Mouse (Mus musculus): ENCODE measurements at regions not wholly inside any gene's neighbourhood (a gene's known extent, or its start where the extent isn't known, plus 50 kb on each side); places are given as distances from the start of the nearest gene placed in this dataset.
"Not testable (repeated sequence)": the region's sequence is repeated elsewhere in the genome, so short reads cannot be mapped to it uniquely, and the experiment has no call there.

DNA sequence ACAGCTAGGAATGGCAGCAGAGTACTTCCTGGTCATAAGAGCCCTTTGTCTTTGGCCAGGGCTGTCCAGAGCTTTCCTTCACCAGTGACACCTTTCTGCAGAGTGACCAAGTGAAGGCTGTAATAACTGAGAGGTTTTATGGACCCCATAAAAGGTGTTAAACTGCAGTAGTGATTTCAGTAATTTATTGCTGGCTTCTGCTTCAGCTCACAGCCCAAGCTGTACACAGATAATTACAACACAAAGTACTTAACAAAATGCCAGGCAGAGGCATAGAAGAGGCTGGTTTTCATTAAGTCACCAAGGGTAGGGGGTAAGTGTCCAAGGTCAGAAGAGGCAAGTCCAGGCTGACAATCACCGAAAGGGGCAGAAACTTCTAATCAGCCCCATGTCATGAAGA lies 83.8 kb downstream of the Eif4e start:
- intact Hi-C loops (cut with DNase I), result no loop called here
- DNase-seq (ENCODE audit: low spot score in 2 of 2), result no peak

DNA sequence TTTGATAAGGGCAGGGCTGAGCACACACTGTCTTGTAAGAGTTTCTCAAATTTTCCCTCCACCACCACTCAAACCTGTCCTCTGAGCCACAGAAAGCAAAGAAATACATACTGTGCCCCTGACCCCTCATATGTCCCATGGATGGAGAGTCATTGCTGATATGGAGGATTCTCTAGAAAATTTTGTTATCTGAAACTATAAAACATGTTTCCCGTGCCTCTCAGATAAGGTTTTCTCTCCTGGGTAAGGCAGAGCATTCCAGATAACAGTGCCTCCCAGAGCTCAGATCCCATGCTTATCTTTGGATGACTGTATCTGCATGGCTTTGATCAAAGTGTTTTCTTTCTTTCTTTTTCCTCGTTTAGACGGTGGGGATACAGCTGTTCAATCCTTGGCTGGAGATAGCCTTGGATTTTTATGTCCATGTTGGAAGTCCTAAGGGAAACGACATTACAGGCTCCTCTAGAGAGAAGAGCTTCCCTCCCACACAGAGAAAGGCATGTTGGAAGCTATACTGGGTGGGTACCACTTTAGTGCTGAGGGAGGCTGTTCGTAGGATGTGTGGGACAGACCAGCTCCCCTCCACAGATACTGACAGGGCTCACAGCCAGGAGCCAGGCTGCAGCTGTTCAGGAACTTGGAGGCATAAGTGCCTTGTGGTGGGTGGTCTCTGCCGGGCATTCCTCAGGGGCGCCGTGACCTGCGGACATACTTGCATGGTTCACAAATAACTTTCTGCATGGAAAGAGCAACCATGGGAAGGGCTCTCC lies 87.1 kb downstream of the Eif4e start:
- intact Hi-C loops (cut with DNase I), result no loop called here
- peak in 1 of 2 experiments; percentile 66 for DNase-seq (ENCODE audit: low spot score in 2 of 2)

DNA sequence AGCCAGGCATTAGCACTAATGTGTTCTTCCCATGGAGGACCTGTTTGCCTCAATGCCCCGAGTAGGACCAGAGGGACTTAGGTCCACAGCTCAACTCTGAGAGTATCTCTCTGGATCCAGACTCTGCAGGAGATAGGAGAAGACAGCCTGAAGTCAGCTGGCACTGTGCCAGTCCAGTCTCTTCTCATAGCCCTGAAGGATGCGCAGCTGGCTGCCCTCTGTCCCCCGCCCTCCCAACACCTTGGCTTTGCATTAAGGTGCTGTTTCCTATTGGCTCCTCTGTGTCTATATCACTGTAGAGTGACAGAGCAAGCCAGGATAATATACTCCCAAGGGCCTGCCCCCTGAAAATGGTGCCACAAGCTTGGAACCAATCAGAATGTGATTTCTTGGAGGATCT lies 87.7 kb downstream of the Eif4e start:
- intact Hi-C loops (cut with DNase I), result no loop called here
- DNase-seq (ENCODE audit: low spot score in 2 of 2), result no peak

DNA sequence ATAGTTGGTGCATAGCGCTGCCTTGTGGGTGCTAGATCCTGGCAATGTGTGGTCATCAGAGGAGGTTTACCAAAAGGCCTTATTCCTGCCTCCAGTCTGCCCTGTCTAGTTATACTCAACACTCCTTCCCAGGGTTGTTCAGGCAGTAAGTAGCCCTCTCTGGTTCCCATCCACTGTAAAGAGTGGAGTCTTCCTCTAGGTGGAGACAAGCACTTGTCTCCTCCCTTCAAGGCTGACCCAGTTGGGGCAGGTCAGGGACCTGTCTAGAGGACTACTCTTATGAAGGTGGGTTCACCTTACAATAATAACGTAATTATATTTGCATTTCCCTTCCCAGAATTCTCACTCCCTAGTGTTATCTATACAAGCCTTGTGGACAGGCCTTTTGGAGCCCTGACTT lies 88.9 kb downstream of the Eif4e start:
- DNase-seq (ENCODE audit: low spot score in 2 of 2), result no peak
- intact Hi-C loops (cut with DNase I), result no loop called here

DNA sequence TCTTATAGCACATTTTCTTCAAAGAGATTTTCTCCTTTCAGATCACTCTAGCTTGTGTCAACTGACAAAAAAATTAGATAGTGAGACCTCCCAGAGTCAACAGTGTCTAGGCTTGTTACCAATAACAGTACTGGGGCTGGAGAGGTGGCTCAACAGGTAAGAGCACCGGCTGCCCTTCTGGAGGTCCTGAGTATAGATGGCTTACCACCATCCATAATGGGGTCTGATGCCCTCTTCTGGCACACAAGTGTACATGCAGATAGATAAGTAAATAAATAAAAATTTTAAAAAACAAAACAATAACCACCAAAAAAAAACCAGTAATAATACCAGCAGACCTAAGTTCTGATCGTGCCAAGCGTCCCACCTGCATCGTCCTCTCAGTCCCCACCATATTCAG lies 94.3 kb downstream of the Eif4e start:
- intact Hi-C loops (cut with DNase I), result no loop called here
- no peak for DNase-seq (ENCODE audit: low spot score in 2 of 2)

DNA sequence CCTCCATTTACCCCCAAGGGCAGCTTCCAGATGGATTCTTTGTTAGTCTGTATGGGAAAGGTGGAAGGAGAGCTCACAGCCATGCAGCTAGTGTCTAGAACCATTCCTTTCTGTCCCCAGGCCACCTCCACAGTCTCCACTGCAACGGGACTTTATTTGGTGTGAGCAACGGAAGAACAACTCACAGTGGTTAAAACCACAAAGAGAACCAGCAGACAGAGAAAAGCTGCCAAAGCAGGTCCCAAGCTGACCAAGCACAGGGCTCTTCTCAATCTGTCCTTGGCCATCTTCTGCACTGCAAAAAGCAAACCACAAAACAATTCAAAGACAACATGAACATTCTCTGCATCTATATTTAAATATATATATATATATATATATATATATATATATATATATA lies 98.1 kb downstream of the Eif4e start:
- DNase-seq (ENCODE audit: low spot score in 2 of 2), result no peak
- intact Hi-C loops (cut with DNase I), result no loop called here

DNA sequence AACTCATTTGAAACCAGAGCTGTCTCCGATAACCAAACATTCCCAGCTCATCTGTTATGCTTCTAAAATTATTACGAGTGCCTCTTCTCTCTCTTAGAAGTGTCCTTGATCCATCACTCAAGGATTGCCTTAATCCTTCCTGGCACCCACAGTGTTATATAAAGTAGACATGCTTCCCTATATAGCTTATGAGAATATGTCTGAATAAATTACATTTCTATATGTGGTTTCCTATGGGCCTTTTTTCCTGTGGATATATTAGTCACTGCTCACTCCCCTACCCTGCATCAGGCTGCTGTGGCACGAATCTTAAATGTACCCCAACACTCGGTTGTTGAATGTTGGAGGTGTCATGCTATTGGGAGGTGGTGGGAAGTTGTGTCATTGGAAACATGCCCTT lies 100.3 kb downstream of the Eif4e start:
- DNase-seq (ENCODE audit: low spot score in 2 of 2), result peak in 1 of 2 experiments; percentile 88
- intact Hi-C loops (cut with DNase I), result loop anchor here (1.0 to 5.0 kb wide), 2 partner anchors 116 to 276 kb away; partner anchors contain the start of gene Tspan5

DNA sequence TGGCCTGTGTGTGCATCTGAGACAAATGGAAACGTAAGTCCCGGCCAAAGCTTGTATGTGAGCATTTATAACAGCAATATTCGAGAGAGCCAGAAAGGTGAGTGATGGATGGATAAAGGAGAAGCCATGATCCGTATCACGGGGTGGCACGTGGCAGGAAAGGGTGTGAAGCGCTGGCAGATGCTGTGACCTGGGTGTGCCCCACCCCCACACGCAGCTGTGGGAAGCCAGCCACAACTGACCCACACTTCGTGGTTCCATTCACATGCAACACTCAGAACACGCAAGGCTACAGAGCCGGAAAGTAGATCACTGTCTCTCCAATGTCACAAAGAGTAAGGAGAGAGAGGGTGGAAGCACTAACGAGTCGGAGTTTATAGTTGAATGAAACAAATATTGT lies 104.3 kb downstream of the Eif4e start:
- DNase-seq (ENCODE audit: low spot score in 2 of 2), result no peak
- intact Hi-C loops (cut with DNase I), result no loop called here

DNA sequence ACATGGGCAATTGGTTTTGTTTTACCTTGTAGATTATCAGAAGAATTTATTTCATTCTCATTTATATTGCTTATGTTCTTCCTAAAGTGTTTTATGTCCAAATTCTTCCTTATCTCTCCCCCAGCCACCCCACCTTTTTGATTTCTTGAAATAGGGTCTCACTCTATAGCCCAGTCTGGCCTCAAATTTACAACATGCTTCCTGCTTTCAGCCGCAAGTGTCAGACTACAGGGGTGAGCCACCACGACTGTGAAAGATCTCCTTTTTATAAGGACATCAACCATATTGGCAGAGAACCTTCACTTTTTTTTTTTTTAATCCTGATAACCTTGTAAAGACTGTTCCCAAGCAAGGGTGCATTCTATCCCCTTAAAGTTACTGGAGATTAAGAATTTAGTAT lies 106.1 kb downstream of the Eif4e start:
- intact Hi-C loops (cut with DNase I), result no loop called here
- no peak for DNase-seq (ENCODE audit: low spot score in 2 of 2)

DNA sequence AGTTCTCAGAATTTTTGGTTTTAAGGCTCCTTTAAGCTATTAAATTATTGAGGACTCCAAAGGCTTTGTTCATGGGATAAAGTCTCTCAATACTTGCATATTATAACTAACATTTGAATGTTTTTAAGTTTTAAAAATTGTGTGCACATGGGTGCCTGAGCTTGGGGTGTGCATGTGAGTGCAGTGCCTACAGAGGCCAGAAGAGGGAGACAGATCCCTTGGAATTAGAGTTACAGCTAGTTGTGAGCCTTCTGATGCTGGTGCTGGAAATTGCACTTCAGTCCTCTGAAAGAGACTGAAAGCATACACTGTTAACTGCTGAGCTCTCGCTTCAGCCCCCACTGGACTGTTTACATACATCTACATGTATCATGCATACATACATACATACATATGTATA lies 100.0 kb upstream of the Tspan5 start:
- intact Hi-C loops (cut with DNase I), result loop anchor here (5.0 to 10.0 kb wide), 2 partner anchors 265 to 553 kb away; no protein-coding TSS in a partner anchor
- no peak for DNase-seq (ENCODE audit: low spot score in 2 of 2)

DNA sequence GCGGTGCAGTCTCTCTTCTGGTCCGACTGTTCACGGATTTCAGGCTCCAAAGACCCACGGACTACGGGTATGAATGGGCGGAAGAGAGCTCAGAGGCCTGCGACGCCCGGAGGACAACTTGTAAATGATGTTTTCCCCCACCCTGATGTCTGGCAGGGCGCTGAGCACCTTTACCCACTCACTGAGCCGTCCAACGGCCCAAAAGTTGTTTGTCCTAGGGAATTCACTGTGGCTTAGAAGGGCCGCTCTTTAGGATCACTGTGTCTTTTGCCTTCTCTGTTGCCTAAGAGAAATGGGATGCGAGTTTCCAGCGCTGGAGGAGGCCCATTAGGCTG lies 98.1 kb upstream of the Tspan5 start:
- no peak for DNase-seq (ENCODE audit: low spot score in 2 of 2)
- intact Hi-C loops (cut with DNase I), result loop anchor here (1.0 to 10.0 kb wide), 3 partner anchors 98 to 551 kb away; partner anchors contain the start of gene Tspan5

DNA sequence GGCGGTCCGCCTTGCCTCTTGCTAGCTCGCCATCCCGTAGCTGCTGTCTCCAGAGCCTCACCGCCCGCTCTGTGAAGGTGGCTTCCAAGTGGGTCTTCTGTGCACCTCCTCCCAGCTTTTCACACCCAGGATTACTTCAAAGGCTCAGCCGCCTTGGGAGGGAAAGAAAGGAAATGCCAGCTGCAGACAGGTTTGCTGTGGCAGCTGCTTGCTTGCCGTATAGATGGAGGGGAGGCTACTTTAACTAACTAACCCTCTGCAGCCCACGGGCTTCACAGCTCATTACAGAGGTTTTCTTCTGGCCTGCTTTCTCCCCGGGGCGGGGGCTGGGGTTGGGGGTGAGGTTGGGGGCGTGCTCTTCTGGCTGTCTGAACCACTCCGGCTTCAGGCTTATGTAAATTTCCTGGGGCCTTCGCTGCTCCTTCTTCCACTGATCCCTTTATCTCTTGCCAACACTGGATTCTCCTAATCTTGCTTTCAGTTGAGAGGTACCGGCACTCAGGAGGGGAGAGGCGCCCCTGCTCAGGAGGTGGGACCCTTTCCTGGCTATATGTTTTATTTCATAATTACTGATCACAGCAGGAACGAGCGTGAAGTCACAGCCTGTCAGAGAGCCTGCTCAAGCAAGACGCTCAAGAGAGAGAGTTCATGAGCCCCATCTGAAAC lies 97.6 kb upstream of the Tspan5 start:
- DNase-seq (ENCODE audit: low spot score in 2 of 2), result peak in 1 of 2 experiments; percentile 62
- intact Hi-C loops (cut with DNase I), result loop anchor here (1.0 to 10.0 kb wide), 3 partner anchors 98 to 550 kb away; partner anchors contain the start of gene Tspan5

DNA sequence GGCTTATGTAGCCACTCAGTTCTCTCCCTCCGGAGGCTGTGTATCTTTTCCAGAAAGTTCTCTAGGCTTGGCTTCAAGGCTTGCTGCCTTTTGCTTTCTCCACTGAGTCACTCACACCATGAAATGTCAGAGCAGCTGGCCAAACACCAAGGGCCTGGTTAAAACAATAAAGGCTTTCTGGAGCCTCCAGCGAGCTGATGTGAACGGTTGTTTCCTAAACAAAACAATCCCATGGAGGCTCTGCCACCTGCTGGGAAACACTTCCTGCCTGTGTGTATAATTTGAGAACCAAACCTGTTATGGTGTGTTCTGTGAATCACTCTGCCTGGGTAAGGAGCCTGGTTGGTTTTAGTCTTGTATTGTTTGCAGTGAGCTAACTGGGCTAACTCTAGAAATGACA lies 96.7 kb upstream of the Tspan5 start:
- peak; percentile 19 to 70 for DNase-seq (ENCODE audit: low spot score in 2 of 2)
- intact Hi-C loops (cut with DNase I), result loop anchor here (10.0 kb wide), 1 partner anchor 549 kb away; no protein-coding TSS in a partner anchor

DNA sequence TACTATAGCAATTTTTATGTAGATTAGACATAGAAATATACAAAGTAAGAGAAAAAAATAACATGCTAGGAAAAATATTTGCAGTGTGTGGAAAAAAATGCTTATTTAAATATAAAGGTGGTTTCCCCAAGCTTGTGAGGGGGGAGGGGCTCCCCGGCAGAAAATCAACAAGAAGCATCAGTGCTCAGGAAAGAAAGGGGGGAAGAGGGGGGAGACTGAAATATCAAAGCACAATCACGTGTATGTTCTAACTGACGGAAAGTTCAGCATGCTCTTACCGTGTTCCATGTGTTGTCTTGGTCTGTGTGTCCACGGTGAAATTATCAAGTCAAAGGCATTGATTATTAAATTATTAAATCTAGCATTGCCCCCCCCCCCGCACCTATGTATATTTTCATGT lies 92.3 kb upstream of the Tspan5 start:
- DNase-seq (ENCODE audit: low spot score in 2 of 2), result no peak
- intact Hi-C loops (cut with DNase I), result loop anchor here (5.0 to 10.0 kb wide), 2 partner anchors 78 to 545 kb away; no protein-coding TSS in a partner anchor

DNA sequence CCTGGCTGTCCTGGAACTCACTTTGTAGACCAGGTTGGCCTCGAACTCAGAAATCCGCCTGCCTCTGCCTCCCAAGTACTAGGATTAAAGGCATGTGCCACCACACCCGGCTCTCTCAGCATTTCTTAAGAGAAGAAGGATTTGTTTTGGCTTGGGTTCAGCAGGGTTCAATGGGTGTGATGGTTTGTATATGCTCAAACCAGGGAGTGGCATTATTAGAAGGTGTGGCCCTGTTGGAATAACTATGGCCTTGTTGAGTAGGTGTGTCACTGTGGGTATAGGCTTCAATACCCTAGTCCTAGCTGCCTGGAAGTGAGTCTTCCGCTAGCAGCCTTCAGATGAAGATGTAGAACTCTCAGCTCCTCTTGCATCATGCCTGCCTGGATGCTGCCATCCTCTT lies 91.3 kb upstream of the Tspan5 start:
- intact Hi-C loops (cut with DNase I), result loop anchor here (5.0 kb wide), 1 partner anchor 77 kb away; no protein-coding TSS in a partner anchor
- not testable (repeated sequence) for DNase-seq (ENCODE audit: low spot score in 2 of 2)

DNA sequence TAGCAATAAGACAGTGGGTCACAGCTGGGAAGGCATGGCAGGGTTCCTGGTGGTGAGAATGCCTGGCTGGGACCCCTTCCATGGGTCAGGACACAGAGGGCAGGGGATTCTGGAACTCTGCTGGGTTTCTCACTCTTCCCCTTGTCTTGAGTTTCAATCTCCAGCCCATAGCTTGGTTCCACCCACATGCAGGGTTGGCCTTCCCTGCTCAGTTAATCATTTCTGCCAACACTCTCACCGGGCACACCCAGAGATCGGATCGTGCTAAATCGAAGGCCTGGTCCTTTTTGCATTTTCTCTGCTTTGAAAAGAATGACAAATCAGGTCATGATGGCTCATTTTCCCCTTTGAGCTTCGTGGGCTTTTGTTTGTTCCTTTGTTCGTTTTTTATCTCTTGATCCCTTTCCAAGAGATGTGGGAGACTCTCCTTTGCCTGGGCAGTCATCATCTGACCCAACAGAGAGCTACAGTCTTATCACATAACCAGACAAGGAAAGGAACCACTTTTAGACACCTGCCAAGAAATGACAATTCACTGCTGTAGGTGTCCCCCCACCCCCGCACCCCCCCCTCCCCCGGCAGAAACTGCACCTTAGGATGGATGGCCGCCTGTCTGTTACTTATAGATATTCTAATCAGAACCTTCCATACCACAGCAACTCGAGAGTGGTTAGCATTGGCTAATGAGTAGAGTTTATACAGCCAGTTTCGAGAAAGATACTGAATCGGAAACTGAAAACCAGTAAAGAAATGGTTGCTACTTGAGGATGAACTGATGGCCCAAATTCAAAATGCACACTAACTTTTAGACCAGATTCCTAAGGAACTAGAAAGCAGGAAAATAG lies 90.4 kb upstream of the Tspan5 start:
- DNase-seq (ENCODE audit: low spot score in 2 of 2), result no peak
- intact Hi-C loops (cut with DNase I), result loop anchor here (5.0 kb wide), 1 partner anchor 76 kb away; no protein-coding TSS in a partner anchor

DNA sequence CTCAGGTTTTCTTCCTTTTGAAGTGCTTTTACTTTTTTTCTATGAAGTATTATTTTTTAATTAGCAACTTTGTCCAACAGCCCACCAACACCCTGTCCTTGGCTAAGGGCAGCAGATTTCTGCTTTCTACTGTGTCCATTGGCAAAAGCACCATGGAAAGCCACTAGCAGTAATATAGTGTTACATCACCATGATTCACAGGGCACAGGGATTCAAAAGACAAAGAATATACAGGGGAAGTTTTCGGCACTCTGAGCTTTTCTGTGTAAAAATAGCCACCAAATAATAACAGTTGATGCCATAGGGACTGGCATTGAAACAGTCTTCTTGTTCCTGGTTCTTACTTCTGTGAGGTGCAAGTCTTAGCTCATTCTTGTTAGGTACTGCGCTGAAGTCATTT lies 89.8 kb upstream of the Tspan5 start:
- intact Hi-C loops (cut with DNase I), result loop anchor here (5.0 kb wide), 1 partner anchor 75 kb away; no protein-coding TSS in a partner anchor
- DNase-seq (ENCODE audit: low spot score in 2 of 2), result no peak

DNA sequence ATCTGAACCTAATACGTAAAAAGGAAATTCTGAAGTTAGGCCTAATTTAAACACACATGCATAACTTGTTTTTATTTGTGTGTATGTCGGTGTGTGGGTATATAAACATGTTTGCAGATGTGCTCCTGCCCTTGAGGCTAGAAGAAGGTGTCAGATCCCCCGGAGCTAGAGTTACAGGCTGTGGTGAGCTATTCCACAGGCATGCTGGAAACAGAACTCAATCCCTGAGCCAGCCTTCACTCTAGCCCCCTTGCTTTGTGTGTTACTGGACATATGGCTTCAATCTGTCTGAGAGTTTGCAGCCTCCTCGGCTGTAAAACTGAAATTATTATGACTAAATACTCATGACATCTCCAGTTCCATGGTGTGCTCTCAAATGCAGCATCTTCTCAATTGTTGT lies 89.3 kb upstream of the Tspan5 start:
- intact Hi-C loops (cut with DNase I), result loop anchor here (5.0 kb wide), 1 partner anchor 75 kb away; no protein-coding TSS in a partner anchor
- no peak for DNase-seq (ENCODE audit: low spot score in 2 of 2)

DNA sequence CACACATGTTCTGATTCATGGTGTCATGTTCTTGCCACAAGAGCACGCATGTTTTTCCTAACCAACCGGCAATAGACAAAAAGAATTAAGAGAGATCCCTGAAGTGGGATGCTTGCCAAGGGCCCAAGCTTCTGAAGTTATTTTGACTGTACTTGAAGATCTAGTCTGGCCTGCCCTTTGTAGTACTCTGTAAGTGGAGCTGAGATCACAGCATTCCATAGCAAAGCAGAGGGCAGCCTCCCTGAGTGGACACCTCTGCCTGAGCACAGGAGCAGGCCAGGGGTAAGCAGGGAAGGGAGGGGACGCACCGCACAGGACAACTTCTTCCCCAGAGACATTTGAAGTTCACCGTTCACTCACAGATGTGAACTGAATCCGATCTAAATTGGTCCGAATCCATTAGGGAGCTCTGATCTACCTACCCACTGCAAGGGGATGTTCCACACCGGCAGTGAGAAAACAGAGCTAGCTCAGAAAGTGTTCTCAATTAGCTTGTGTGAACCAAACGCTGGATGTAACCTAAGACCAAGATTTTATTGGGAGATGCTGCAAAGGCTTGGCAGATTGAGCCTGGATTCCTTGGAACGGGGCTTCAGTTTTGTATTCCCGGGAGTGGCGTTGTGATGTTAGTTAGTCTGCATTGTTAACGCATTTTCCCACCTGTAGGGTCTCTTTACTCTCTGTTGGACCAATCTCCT lies 88.3 kb upstream of the Tspan5 start:
- no peak for DNase-seq (ENCODE audit: low spot score in 2 of 2)
- intact Hi-C loops (cut with DNase I), result loop anchor here (5.0 kb wide), 1 partner anchor 74 kb away; no protein-coding TSS in a partner anchor

All from left cerebral cortex, postnatal 25 days (tissue).